Mouse (Mus musculus) liver, postnatal 0 days (tissue): ENCODE data around the gene Ptpn14.

Source experiments
- CTCF ChIP-seq: sonication (generic); IDR thresholded peaks from 2 replicates; pipeline ENCODE4 v1.5.1; 2016; ENCODE audit warnings: antibody characterized with exemption, low read depth
- EP300 ChIP-seq: IDR thresholded peaks from 2 replicates; pipeline ENCODE4 v1.6.1; 2016; ENCODE audit warnings: antibody characterized with exemption, low read depth, mild to moderate bottlenecking

GRCm38 (mm10) chr1:189802575-189802974 is 74.5 kb downstream of the Ptpn14 start:
- TF ChIP-seq CTCF, result peak; percentile 38
- no peak for TF ChIP-seq EP300
